Mouse (Mus musculus) ES-E14 (cell line): ENCODE data around the gene R3hdm2. TPM values are rescaled to one million over a fixed set of nuclear protein-coding genes. Genes with fewer than 3 reads are reported as not detected.
A peak's percentile ranks its signal among the peaks of the same experiment; 100 is the strongest.

Experiments
- DNase-seq: peaks from one replicate; pipeline ENCODE4 v3.0.0-alpha.2; 2013; ENCODE audit warnings: low read depth, low spot score
- H3K27ac ChIP-seq: 2 replicates; pipeline ENCODE4 v1.5.1; 2012; ENCODE audit warnings: low read depth, mild to moderate bottlenecking, low read length, moderate library complexity, mixed read lengths; ENCODE audit not compliant: poor library complexity, insufficient read depth, severe bottlenecking
- H3K36me3 ChIP-seq: 2 replicates; pipeline ENCODE4 v1.6.1; 2012; ENCODE audit warnings: mild to moderate bottlenecking, low read length, moderate library complexity, mixed read lengths; ENCODE audit not compliant: control insufficient read depth, poor library complexity, insufficient read depth, severe bottlenecking
- H3K4me1 ChIP-seq, 2 experiments: fragments of 150-350 bp in 1 of 2; sonication (generic) in 1 of 2; 2 replicates each; pipeline ENCODE4 v1.6.1; 2012; ENCODE audit warnings: low read length in 2 of 2, mild to moderate bottlenecking in 1 of 2, mixed read lengths in 1 of 2; ENCODE audit not compliant: control insufficient read depth in 2 of 2, insufficient read depth in 2 of 2, poor library complexity in 1 of 2
- H3K4me3 ChIP-seq, 2 experiments: fragments of 150-350 bp in 1 of 2; sonication (generic) in 1 of 2; 2 replicates each; pipeline ENCODE4 v1.5.1; 2012; ENCODE audit warnings: low read length in 2 of 2, low read depth in 1 of 2, mild to moderate bottlenecking in 1 of 2, mixed read lengths in 1 of 2; ENCODE audit not compliant: insufficient read depth in 1 of 2, poor library complexity in 1 of 2, severe bottlenecking in 1 of 2
- H3K9ac ChIP-seq: 2 replicates; pipeline ENCODE4 v1.6.1; 2012; ENCODE audit warnings: low read depth, mild to moderate bottlenecking, low read length, mixed read lengths; ENCODE audit not compliant: poor library complexity, insufficient read depth, severe bottlenecking
- H3K9me3 ChIP-seq: fragments of 150-350 bp; sonication (generic); 2 replicates; pipeline ENCODE4 v1.6.1; 2012; ENCODE audit warnings: low read depth, mild to moderate bottlenecking, low read length; ENCODE audit not compliant: control insufficient read depth, insufficient read depth
- CHD2 ChIP-seq: IDR thresholded peaks from 2 replicates; pipeline ENCODE4 v1.6.1; 2014; ENCODE audit warnings: mild to moderate bottlenecking, low read depth, low read length, inconsistent platforms
- HCFC1 ChIP-seq: IDR thresholded peaks from 2 replicates; pipeline ENCODE4 v1.6.1; 2012; ENCODE audit warnings: low read length, inconsistent platforms, borderline replicate concordance; ENCODE audit not compliant: insufficient read depth
- MAFK ChIP-seq: IDR thresholded peaks from 2 replicates; pipeline ENCODE4 v1.6.1; 2014; ENCODE audit warnings: mild to moderate bottlenecking, low read depth, low read length, inconsistent platforms; ENCODE audit not compliant: insufficient read depth
- ZC3H11A ChIP-seq: IDR thresholded peaks from 2 replicates; pipeline ENCODE4 v1.6.1; 2012; ENCODE audit warnings: low read depth, mild to moderate bottlenecking, inconsistent platforms, low read length, borderline replicate concordance
- ZNF384 ChIP-seq: IDR thresholded peaks from 2 replicates; pipeline ENCODE4 v1.6.1; 2012; ENCODE audit warnings: low read depth, low read length, inconsistent platforms
- in situ Hi-C, 2 experiments: fragments of 600-800 bp; cut with MboI; formaldehyde crosslinking; loops; one replicate each; pipeline ENCODE4 v1.15.1; 2025; ENCODE audit warnings: low sequenced_read_pairs in 2 of 2, inconsistent platforms in 1 of 2; ENCODE audit not compliant: unreplicated experiment in 2 of 2
- total RNA-seq: library from RNA; depleted of rRNA; stranded (reverse); fragments of 300-350 nt; gene quantifications from 2 replicates; pipeline ENCODE4 v1.2.3, GENCODE M21; 2012

The R3hdm2 gene
- total RNA-seq, 1 experiment = 25.5 TPM

- Histone ChIP-seq H3K36me3 (no peaks in the 10 kb centered on the region), H3K9ac (peak within 1 kb of the TSS; percentile 13; the same call in 1 of the 2 replicates), H3K4me1 (peaks cover 15 to 22% of the 10 kb centered on the region in 2 experiments), H3K9me3 (no peaks in the 10 kb centered on the region), H3K27ac (no peak within 1 kb of the TSS), H3K4me3 (peak within 1 kb of the TSS; percentile 16 to 17; a peak in 3 of 4 replicates)
- in situ Hi-C loops = no loop called here
- DNase-seq = no peak
- TF ChIP-seq MAFK (no peak), CHD2 (no peak)
Observed at GRCm38 (mm10) chr10:127369834-127370820, 10.0 kb upstream of the R3hdm2 start, which contains the start of gene Inhbc. Gene Inhbc (minus strand): TSS chr10:127370431.

GRCm38 (mm10) chr10:127371023-127371422 is 9.1 kb upstream of the R3hdm2 start:
- peaks cover 15 to 22% of the 10 kb centered on the region in 2 experiments for H3K4me1 ChIP-seq
- H3K27ac ChIP-seq = no peak overlapping the region
- in situ Hi-C loops = no loop called here
- TF ChIP-seq CHD2 (no peak), ZC3H11A (no peak), HCFC1 (no peak), ZNF384 (no peak), MAFK (no peak)
- H3K9me3 ChIP-seq = no peaks in the 10 kb centered on the region
- no peak for DNase-seq
- no peak overlapping the region for H3K9ac ChIP-seq
- H3K4me3 ChIP-seq = no peak overlapping the region
- no peaks in the 10 kb centered on the region for H3K36me3 ChIP-seq

- in situ Hi-C loops = no loop called here
- peaks cover 3 to 7% of the 10 kb centered on the region in 2 experiments; a peak in 1 of 4 replicates for H3K4me1 ChIP-seq
- TF ChIP-seq MAFK (no peak), ZC3H11A (no peak), CHD2 (no peak), HCFC1 (no peak), ZNF384 (no peak)
- H3K9me3 ChIP-seq = no peaks in the 10 kb centered on the region
- no peak overlapping the region for H3K4me3 ChIP-seq
- DNase-seq = no peak
- no peak overlapping the region; the same call in 1 of the 2 replicates for H3K27ac ChIP-seq
- H3K36me3 ChIP-seq = no peaks in the 10 kb centered on the region
- H3K9ac ChIP-seq = no peak overlapping the region
Observed at GRCm38 (mm10) chr10:127377700-127378099, 2.4 kb upstream of the R3hdm2 start.

GRCm38 (mm10) chr10:127379654-127380053 is 473 bp upstream of the R3hdm2 start:
- DNase-seq = no peak
- in situ Hi-C loops = no loop called here

More at GRCm38 (mm10) chr10:127379654-127380053, 473 bp upstream of the R3hdm2 start:
- no peaks in the 10 kb centered on the region for H3K9me3 ChIP-seq
- H3K36me3 ChIP-seq = no peaks in the 10 kb centered on the region
- TF ChIP-seq HCFC1 (no peak), ZNF384 (peak; percentile 84), CHD2 (no peak), ZC3H11A (no peak), MAFK (no peak)
- H3K4me1 ChIP-seq = peaks cover 3 to 7% of the 10 kb centered on the region in 2 experiments; a peak in 1 of 4 replicates
- H3K27ac ChIP-seq = peak overlapping the region; percentile 93; the same call in 1 of the 2 replicates
- H3K4me3 ChIP-seq = peak overlapping the region; percentile 76 to 91
- H3K9ac ChIP-seq = peak overlapping the region; percentile 90; the same call in 1 of the 2 replicates
